Mouse (Mus musculus) intestine, embryonic 14.5 days (tissue): ENCODE results near the gene Ifitm1. TPM values are rescaled to one million over a fixed set of nuclear protein-coding genes. Genes with fewer than 3 reads are reported as not detected.
A peak's percentile ranks its signal among the peaks of the same experiment; 100 is the strongest.

Source experiments
- ATAC-seq: fragments of 200-750 bp; cut with Nextera tagmentation; replicated peaks from 2 replicates; pipeline ENCODE4 v1.8.0; 2017; ENCODE audit warnings: low read depth, moderate number of reproducible peaks, moderate TSS enrichment, moderate library complexity; ENCODE audit not compliant: low FRiP score, low TSS enrichment
- DNase-seq: peaks from one replicate; pipeline ENCODE4 v3.0.0-alpha.2; 2018; ENCODE audit warnings: low spot score
- H3K27ac ChIP-seq: fragments of 300-500 bp; sonication (generic); 2 replicates; pipeline ENCODE4 v1.5.1; 2014; ENCODE audit warnings: low read depth, mild to moderate bottlenecking, control low read depth
- H3K27me3 ChIP-seq: fragments of 300-500 bp; sonication (generic); replicated peaks from 2 replicates; pipeline ENCODE4 v1.6.1; 2014; ENCODE audit warnings: low read length, control low read depth; ENCODE audit not compliant: control insufficient read depth, insufficient read depth
- H3K36me3 ChIP-seq: fragments of 300-500 bp; sonication (generic); 2 replicates; pipeline ENCODE4 v1.6.1; 2014; ENCODE audit warnings: low read length, control low read depth; ENCODE audit not compliant: control insufficient read depth, insufficient read depth
- H3K4me1 ChIP-seq: fragments of 300-500 bp; sonication (generic); replicated peaks from 2 replicates; pipeline ENCODE4 v1.6.1; 2014; ENCODE audit warnings: low read length, control low read depth, mixed read lengths; ENCODE audit not compliant: control insufficient read depth, insufficient read depth
- H3K4me2 ChIP-seq: fragments of 300-500 bp; sonication (generic); 2 replicates; pipeline ENCODE4 v1.6.1; 2014; ENCODE audit warnings: low read length
- H3K4me3 ChIP-seq: fragments of 300-500 bp; sonication (generic); 2 replicates; pipeline ENCODE4 v1.5.1; 2014; ENCODE audit warnings: low read depth, low read length, control low read depth, mixed read lengths
- H3K9ac ChIP-seq: fragments of 300-500 bp; sonication (generic); 2 replicates; pipeline ENCODE4 v1.6.1; 2014; ENCODE audit warnings: mild to moderate bottlenecking, low read length
- H3K9me3 ChIP-seq: fragments of 300-500 bp; sonication (generic); 2 replicates; pipeline ENCODE4 v1.6.1; 2016; ENCODE audit warnings: low read length, control low read depth; ENCODE audit not compliant: control insufficient read depth
- WGBS: fragments of 180-500 bp; shearing (Covaris S2); extraction: QIAGEN DNeasy Blood & Tissue Kit; methylation state at CpG from one replicate; pipeline ENCODE4 v1.1.7; 2014; 5-methylcytosine and 5-hydroxymethylcytosine counted together
- polyA plus RNA-seq: library from polyadenylated mRNA; unstranded; fragments of >200 nt; fragmentation: Nextera tagmentation; extraction: Ambion mirVana; gene quantifications from 2 replicates; pipeline ENCODE4 v1.2.1, GENCODE M21; 2014

The Ifitm1 gene
- polyA plus RNA-seq, 1 experiment from 2014 or later = 198 TPM

DNA sequence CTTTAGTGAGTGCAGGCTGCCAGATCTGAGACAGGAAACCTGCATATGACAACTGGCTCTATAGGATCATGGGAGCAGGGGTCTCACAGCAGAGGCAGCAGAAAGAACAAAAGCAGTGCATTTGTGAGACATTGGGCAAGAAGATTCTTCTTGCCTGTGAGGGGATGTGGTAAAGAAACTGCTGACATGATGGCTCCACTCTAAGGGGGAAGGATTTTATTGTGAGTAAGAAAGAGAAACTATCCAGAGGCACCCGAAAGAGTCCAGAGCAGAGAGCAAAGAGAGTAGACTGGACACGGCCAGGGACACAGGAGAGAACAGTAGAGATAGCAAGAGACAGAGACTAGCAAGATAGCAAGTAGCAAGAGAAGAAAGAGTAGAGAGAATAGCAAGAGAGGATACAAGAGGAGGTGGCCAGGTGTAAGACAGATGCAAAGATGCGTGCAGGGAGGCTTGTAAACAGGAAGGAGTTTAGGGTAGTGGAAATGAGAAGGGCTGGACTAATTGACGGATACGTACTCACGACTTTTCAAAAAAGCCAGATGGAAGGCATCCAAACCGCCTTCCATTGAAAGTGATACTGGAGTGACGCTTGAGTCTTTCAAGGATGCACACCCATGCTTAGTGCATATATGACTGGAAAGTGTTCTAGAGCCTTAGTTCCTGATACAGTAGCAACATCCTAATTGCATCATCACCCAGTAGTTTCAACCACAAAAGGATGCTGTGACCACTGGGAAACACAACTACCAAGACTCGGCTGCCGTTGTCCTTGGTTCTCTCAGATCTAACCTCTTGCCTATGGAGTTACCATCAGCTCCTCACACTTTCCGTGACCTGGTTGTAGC is 32.1 kb downstream of the Ifitm1 start:
- Histone ChIP-seq H3K4me1 (no peaks in the 10 kb centered on the region), H3K36me3 (no peaks in the 10 kb centered on the region), H3K9ac (no peak overlapping the region), H3K27me3 (no peaks in the 10 kb centered on the region), H3K4me3 (no peak overlapping the region), H3K4me2 (no peak overlapping the region), H3K27ac (no peak overlapping the region), H3K9me3 (no peaks in the 10 kb centered on the region)
- no peak for ATAC-seq
- no peak for DNase-seq
- 88% methylated on average over 11 of the region's 11 CpGs for WGBS

DNA sequence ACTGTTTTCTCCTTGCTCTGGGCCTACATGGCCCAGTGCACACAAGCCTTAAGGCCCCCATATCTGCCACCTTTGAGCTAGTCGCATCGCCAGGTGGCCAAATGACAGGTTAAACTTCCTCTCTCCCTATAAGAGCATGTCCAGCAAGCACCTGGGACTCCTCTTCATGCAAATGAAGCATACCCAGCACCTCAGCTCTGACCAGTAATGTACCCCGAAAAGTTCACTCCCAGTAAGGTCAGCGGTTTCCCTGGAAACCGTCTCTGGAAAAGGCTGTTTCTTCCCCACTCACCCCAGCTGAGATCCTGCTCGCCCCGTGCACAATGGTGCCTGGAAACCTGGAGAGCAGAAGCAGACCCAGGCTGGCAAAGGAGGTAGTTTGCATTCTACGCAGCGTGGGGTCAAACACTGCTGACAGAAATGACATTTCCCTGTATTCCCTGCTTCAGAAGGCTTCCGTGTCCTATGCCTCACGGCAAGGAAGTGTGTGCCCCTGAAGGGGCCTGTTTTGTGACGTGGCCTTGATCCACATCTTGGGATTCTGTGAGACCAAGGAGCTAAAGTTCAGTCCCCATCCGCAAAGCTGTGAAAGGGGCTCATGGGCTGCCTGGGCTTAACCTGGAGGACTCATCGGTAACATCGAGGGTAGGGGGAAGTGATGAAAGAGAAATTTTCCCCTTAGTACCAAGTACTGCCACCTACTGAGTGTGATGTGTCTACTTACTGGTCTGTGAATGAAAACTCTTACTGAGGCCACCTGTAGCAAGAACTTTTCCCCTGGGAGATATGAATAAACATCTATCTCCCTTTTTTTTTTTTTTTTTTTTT is 34.1 kb downstream of the Ifitm1 start:
- DNase-seq (no peak), ATAC-seq (no peak)
- Histone ChIP-seq H3K9ac (no peak overlapping the region), H3K27me3 (no peaks in the 10 kb centered on the region), H3K4me1 (no peaks in the 10 kb centered on the region), H3K36me3 (no peaks in the 10 kb centered on the region), H3K4me2 (no peak overlapping the region), H3K27ac (no peak overlapping the region), H3K4me3 (no peak overlapping the region), H3K9me3 (no peaks in the 10 kb centered on the region)
- 68% methylated on average over 15 of the region's 15 CpGs for WGBS

DNA sequence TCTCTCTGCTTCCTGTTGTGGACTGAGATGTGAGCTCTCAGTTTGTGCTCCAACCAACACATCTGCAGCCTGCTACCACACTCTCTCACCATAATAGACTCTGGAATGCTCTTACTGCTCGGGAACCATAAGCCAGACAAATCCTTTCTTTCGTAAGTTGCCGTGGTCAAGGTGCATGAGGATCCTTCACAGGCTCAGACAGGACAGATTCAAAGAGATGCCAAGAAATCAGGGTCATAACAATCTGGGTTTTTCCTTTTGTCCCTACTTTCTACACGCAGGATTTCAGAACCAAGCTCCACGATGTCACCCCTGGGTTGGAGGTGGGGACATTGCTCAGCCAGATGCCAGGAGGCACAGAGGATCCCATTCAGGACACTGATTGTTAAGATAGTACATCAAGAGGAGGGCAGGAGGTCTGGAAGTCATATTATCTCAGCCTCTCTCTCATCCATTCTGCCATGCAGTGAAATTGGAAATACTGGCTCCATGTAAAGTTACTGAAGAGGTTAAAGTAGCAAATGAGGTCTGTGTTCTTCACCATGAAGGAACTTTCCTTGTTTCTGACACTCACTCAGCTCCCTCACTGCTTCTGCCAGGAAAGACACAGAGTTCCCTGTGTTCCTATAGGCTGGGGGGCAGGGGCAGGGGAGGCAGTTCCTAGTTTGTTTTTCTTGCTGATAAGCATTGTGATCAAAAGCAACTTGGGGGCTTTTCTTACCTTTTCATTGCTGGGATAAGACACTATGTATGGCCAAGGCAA is 36.4 kb downstream of the Ifitm1 start:
- Histone ChIP-seq H3K9me3 (no peaks in the 10 kb centered on the region), H3K4me2 (no peak overlapping the region), H3K27ac (no peak overlapping the region), H3K9ac (no peak overlapping the region), H3K36me3 (no peaks in the 10 kb centered on the region), H3K4me3 (no peak overlapping the region), H3K27me3 (no peaks in the 10 kb centered on the region), H3K4me1 (peaks cover 3% of the 10 kb centered on the region)
- ATAC-seq (no peak), DNase-seq (no peak)
- 79% methylated on average over 5 of the region's 5 CpGs for WGBS

DNA sequence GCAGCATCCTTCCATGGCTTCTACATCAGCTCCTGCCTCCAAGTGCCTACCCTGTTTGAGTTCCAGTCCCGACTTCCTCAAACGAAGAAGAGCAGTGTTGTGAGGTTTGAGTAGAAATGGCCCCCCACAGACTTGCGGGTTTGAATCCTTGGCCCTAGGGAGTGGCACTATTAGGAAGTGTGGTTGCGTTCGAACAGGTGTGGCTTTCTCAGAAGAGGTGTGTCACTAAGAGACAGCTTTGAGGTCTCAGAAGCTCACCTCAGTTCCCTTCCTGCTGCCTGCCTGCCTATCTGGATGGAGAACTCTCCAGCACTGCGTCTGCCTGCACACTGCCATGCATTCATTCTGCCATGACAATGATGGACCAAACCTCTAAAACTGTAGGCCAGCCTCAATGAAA is 39.4 kb downstream of the Ifitm1 start:
- Histone ChIP-seq H3K4me1 (peaks cover 23% of the 10 kb centered on the region), H3K4me2 (no peak overlapping the region), H3K4me3 (no peak overlapping the region), H3K27me3 (no peaks in the 10 kb centered on the region), H3K9me3 (no peaks in the 10 kb centered on the region), H3K36me3 (no peaks in the 10 kb centered on the region), H3K27ac (no peak overlapping the region), H3K9ac (no peak overlapping the region)
- no peak for DNase-seq
- no peak for ATAC-seq
- WGBS = 85% methylated on average over 6 of the region's 6 CpGs

DNA sequence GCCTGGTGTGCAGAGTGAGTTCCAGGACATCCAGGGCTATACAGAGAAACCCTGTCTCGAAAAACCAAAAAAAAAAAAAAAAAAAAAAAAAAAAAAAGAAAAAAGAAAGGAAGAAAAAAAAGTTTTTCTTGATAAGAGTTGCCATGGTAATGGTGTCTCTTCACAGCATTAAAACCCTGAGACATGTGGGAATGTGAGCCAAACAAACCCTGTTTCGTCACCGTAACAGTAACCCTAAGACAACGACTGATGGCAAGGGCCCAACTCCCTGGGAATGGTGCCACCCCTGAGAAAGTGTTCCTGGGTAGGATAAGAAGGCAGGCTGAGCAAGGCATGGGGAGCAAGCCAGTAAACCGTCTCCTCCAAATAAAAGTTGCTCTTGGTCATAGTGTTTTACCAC is 39.9 kb downstream of the Ifitm1 start:
- Histone ChIP-seq H3K27ac (no peak overlapping the region), H3K9ac (no peak overlapping the region), H3K4me2 (no peak overlapping the region), H3K4me1 (peaks cover 23% of the 10 kb centered on the region), H3K4me3 (no peak overlapping the region), H3K36me3 (no peaks in the 10 kb centered on the region), H3K27me3 (no peaks in the 10 kb centered on the region), H3K9me3 (no peaks in the 10 kb centered on the region)
- DNase-seq (no peak), ATAC-seq (no peak)
- WGBS = 94% methylated on average over 5 of the region's 5 CpGs

DNA sequence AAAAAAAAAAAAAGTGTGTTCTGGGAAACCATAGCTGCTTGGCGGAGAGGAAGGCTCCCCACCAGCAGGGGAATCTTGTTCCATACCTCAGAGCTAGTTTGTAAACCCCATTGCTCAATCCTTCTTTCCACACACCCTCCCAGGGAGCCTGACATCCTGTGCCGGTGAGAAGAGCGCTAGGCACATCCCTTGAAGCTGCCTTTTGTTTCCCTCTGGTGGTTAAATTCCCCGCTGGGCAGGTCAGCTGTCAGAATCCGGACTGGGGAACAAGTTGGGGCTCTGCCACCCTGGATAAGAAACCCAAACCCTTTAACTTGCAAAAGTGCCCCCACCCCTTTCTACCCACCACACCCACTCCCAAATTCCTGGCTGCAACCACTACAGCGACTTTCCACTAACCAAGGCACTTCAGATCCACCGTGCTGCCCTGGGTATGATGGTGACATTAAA is 41.3 kb downstream of the Ifitm1 start:
- Histone ChIP-seq H3K27me3 (no peaks in the 10 kb centered on the region), H3K27ac (peak overlapping the region; percentile 83), H3K9ac (no peak overlapping the region), H3K9me3 (no peaks in the 10 kb centered on the region), H3K4me3 (peak overlapping the region; percentile 11; the same call in 1 of the 2 replicates), H3K4me1 (peaks cover 23% of the 10 kb centered on the region), H3K4me2 (peak overlapping the region; percentile 61), H3K36me3 (no peaks in the 10 kb centered on the region)
- DNase-seq (peak; percentile 71), ATAC-seq (peak; percentile 30; the same call in 1 of the 2 replicates)
- WGBS = 9% methylated on average over 7 of the region's 7 CpGs

DNA sequence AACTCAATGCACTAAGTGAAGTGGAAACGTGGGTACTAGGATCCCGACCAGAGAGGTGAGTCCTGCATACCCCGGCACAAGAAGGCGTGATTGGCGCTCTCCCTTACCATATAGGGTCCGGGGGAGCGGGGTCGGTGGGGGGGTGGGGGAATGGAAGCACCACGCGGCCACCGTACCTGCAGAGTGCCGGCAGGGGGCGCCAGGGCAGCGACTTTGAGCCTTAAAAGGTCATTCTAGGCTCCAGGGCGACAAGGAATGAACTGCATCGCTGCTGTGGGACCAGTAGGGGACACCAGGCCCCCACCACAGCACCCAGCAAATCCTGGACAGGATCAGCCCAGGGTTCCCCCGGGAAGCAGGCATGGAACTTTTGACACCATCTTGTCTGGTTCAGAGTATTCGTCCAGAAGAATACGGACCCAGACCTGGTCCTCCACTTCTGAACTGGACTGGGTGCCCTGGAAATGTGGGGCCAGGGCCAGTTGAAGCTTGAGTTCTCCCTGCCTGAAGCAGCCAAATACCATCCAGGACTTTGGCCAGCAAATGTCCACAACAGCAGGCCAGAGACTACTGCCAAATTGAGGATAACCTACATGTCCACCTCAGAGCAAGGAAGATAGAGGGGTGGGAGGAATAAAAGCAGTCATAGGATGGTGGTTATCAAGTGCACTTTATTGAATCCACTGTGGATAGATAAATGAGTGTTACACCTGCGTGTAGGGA is 42.1 kb downstream of the Ifitm1 start:
- Histone ChIP-seq H3K36me3 (no peaks in the 10 kb centered on the region), H3K4me1 (peaks cover 23% of the 10 kb centered on the region), H3K27me3 (no peaks in the 10 kb centered on the region), H3K9ac (no peak overlapping the region), H3K27ac (peak overlapping the region; percentile 83), H3K4me3 (peak overlapping the region; percentile 47; the same call in 1 of the 2 replicates), H3K4me2 (peak overlapping the region; percentile 61), H3K9me3 (no peaks in the 10 kb centered on the region)
- peak; percentile 88 for DNase-seq
- peak; percentile 72 for ATAC-seq
- WGBS = 7% methylated on average over 20 of the region's 20 CpGs

- Histone ChIP-seq H3K9me3 (no peaks in the 10 kb centered on the region), H3K27ac (peak overlapping the region; percentile 83; the same call in 1 of the 2 replicates), H3K27me3 (no peaks in the 10 kb centered on the region), H3K36me3 (no peaks in the 10 kb centered on the region), H3K4me2 (peak overlapping the region; percentile 61), H3K4me3 (peak overlapping the region; percentile 47), H3K4me1 (peaks cover 23% of the 10 kb centered on the region), H3K9ac (peak overlapping the region; percentile 44)
- 81% methylated on average over 9 of the region's 9 CpGs for WGBS
- DNase-seq = no peak
- no peak for ATAC-seq
Measured at GRCm38 (mm10) chr7:141009665-141010064, 42.6 kb downstream of the Ifitm1 start.
